Mouse (Mus musculus) limb, embryonic 11.5 days (tissue): ENCODE measurements around the gene Tk1. TPM values are rescaled to one million over a fixed set of nuclear protein-coding genes. Genes with fewer than 3 reads are reported as not detected.

Experiments
- polyA plus RNA-seq: library from polyadenylated mRNA; unstranded; fragments of >200 nt; fragmentation: Nextera tagmentation; extraction: Ambion mirVana; gene quantifications from 2 replicates; pipeline ENCODE4 v1.2.1, GENCODE M21; 2014

Gene Tk1
- polyA plus RNA-seq, 1 experiment from 2014 or later: 138 TPM

Other genes starting within 250 kb of the Tk1 start
- gene Tnrc6c, start 171.8 kb downstream of the Tk1 start, polyA plus RNA-seq: 16.1 and 16.5 TPM in 2 replicates
- 0.60 and 0.87 TPM in 2 replicates for gene Tmc8, start 44.0 kb downstream of the Tk1 start, polyA plus RNA-seq
- 13.5 and 19.3 TPM in 2 replicates for gene Tmc6, start 43.9 kb downstream of the Tk1 start, polyA plus RNA-seq
- 0.71 and 0.83 TPM in 2 replicates for gene 6030468B19Rik, start 28.4 kb downstream of the Tk1 start, polyA plus RNA-seq
- 0.16 TPM in 1 of 2 replicates, not detected in the other for gene Gm20708, start 16.4 kb downstream of the Tk1 start, polyA plus RNA-seq
- 30.1 and 33.2 TPM in 2 replicates for gene Syngr2, start 16.4 kb downstream of the Tk1 start, polyA plus RNA-seq
- gene Afmid, start 168 bp downstream of the Tk1 start, polyA plus RNA-seq: 3.1 and 3.2 TPM in 2 replicates
- 400 and 435 TPM in 2 replicates for gene Birc5, start 23.2 kb upstream of the Tk1 start, polyA plus RNA-seq
- not detected in 2 replicates for gene Tmem235, start 34.7 kb upstream of the Tk1 start, polyA plus RNA-seq
- gene Tha1, start 47.4 kb upstream of the Tk1 start, polyA plus RNA-seq: 1.4 and 1.5 TPM in 2 replicates
- 5.4 and 6.7 TPM in 2 replicates for gene Socs3, start 144.0 kb upstream of the Tk1 start, polyA plus RNA-seq
- 38.4 and 39.3 TPM in 2 replicates for gene Pgs1, start 160.2 kb upstream of the Tk1 start, polyA plus RNA-seq